Mouse (Mus musculus): ENCODE results near the gene Hspa1a.

DNA sequence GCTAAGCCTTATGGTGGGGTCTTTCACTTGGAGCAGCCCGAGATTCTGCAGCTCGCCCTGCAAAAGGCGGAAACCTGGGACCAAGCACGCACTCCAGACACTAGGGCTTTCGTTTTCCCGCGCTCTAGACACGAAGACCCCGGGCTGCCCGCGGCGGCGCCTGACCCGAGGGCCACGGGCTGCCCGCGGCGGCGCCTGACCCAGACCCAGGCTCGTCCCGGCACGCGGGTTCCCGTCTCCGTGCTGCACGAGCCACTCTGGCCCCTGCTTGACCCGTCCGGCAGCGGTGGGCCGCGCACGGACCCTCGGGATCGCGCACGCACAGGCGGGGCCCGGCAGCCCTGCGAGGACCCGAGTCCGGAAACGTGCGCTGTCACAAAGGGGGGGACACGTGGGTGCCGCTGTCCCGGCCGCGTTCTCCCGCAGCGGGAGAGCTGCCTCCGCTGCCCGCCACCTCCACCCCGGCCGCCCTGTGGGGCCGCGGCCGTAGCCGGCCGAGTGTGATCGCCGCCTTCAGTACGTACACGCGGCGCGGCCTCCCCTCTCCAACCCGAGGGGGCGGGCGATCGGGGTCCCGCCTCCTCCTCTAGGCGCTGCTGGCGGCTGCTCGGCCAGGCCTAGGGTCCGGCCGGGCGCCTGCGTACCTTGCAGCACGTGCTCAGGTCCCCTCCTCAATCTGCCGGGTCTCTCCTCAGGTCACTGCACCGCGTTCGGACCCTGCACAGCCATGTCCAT, 28.9 kb upstream of the Hspa1a start, which contains the start of gene Vars:
- no peak for TF ChIP-seq GATA1 (IDR thresholded peaks at IDR 0.05; ENCODE audit: low read length)
- no peak for TF ChIP-seq TAL1 (IDR thresholded peaks at IDR 0.05; ENCODE audit: low read length)
